Mouse (Mus musculus): ENCODE results near the gene Npr2. TPM values are rescaled to one million over a fixed set of nuclear protein-coding genes. Genes with fewer than 3 reads are reported as not detected.

Npr2 gene
- total RNA-seq, 2 experiments from 2014 or later = 47.8 to 49.0 TPM

GRCm38 (mm10) chr4:43620146-43620778 lies 11.5 kb upstream of the Npr2 start:
- DNase-seq (ENCODE audit: low spot score in 2 of 2) = no peak

GRCm38 (mm10) chr4:43629106-43629817 lies 2.5 kb upstream of the Npr2 start:
- DNase-seq (ENCODE audit: low spot score in 2 of 2) = peak in 1 of 2 experiments; percentile 32

- DNase-seq (ENCODE audit: low spot score in 2 of 2) = peak; percentile 86 to 90
Measured at GRCm38 (mm10) chr4:43630030-43630581, 1.6 kb upstream of the Npr2 start.

- DNase-seq (ENCODE audit: low spot score in 2 of 2) = no peak
Measured at GRCm38 (mm10) chr4:43630671-43631045, 1.1 kb upstream of the Npr2 start.

- peak; percentile 38 to 46 for DNase-seq (ENCODE audit: low spot score in 2 of 2)
Measured at GRCm38 (mm10) chr4:43631956-43632920, 503 bp downstream of the Npr2 start.

GRCm38 (mm10) chr4:43633296-43633695 lies 1.6 kb downstream of the Npr2 start:
- DNase-seq (ENCODE audit: low spot score in 2 of 2) = no peak

GRCm38 (mm10) chr4:43633736-43634135 lies 2.0 kb downstream of the Npr2 start:
- DNase-seq (ENCODE audit: low spot score in 2 of 2) = no peak

- DNase-seq (ENCODE audit: low spot score in 2 of 2) = no peak
Measured at GRCm38 (mm10) chr4:43634621-43635374, 3.1 kb downstream of the Npr2 start.

GRCm38 (mm10) chr4:43636751-43637150 lies 5.0 kb downstream of the Npr2 start:
- DNase-seq (ENCODE audit: low spot score in 2 of 2) = no peak

GRCm38 (mm10) chr4:43640076-43640475 lies 8.3 kb downstream of the Npr2 start:
- DNase-seq (ENCODE audit: low spot score in 2 of 2) = no peak

- DNase-seq (ENCODE audit: low spot score in 2 of 2) = no peak
Measured at GRCm38 (mm10) chr4:43640491-43640890, 8.8 kb downstream of the Npr2 start.

GRCm38 (mm10) chr4:43649783-43650182 lies 18.0 kb downstream of the Npr2 start:
- no peak for DNase-seq (ENCODE audit: low spot score in 2 of 2)

GRCm38 (mm10) chr4:43652726-43653125 lies 21.0 kb downstream of the Npr2 start:
- no peak for DNase-seq (ENCODE audit: low spot score in 2 of 2)

- peak; percentile 45 to 64 for DNase-seq (ENCODE audit: low spot score in 2 of 2)
Measured at GRCm38 (mm10) chr4:43653161-43654015, 21.7 kb downstream of the Npr2 start, which contains the start of gene Spag8. Gene Spag8 (minus strand): TSS chr4:43653594.

- no peak for DNase-seq (ENCODE audit: low spot score in 2 of 2)
Measured at GRCm38 (mm10) chr4:43655656-43656338, 24.1 kb downstream of the Npr2 start.

GRCm38 (mm10) chr4:43656339-43657109 lies 24.8 kb downstream of the Npr2 start, which contains the start of gene Hint2:
Gene Hint2 (minus strand): TSS chr4:43656466.
- DNase-seq (ENCODE audit: low spot score in 2 of 2) = peak; percentile 91 to 94

GRCm38 (mm10) chr4:43657146-43657545 lies 25.4 kb downstream of the Npr2 start:
- no peak for DNase-seq (ENCODE audit: low spot score in 2 of 2)

- DNase-seq (ENCODE audit: low spot score in 2 of 2) = no peak
Measured at GRCm38 (mm10) chr4:43666412-43666811, 34.7 kb downstream of the Npr2 start.

Data from layer of hippocampus, postnatal 10 days (tissue).